Mouse (Mus musculus): Measurements from ENCODE around the gene Cwf19l1.

Cwf19l1 gene

DNA sequence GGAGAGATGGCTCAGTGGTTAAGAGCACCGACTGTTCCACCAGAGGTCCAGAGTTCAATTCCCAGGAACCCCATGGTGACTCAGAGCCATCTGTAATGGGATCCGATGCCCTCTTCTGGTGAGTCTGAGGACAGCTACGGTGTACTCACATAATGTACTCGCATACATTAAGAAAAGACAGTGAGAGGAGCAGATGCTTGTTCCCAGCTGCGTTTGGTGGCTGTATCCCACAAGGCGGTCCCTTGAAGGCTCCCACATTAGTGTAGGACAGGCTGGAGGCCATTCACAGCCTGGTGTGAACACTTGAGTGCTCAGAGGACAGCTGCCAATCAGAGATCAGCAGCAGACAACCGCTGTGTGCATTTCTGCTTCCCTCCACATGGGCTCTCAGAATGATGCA lies 24.0 kb downstream of the Cwf19l1 start:
- DNase-seq (ENCODE audit: low read depth), result peak; percentile 10

DNA sequence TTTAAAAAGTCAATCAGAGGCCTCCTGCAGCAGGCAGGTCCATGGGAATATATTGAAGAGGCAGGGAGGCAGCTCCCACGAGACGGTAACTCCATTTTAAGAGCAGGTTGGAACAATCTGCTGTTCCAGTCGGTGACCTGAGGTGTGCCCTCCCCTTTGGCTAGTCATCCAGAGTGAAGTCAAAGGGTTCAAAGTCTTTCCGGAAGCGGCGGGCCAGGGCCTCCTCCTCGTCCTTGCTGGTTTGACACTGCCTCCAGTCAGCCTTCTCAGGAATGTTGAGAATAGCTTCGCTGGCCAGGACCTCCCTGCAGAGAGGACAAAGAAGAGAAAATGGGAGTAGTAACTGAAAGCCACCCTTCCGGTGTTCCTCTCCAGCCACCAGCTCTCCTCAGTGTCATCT lies 25.3 kb downstream of the Cwf19l1 start:
- no peak for DNase-seq (ENCODE audit: low read depth)

- no peak for DNase-seq (ENCODE audit: low read depth)
These were observed 26.7 kb downstream of the Cwf19l1 start for GRCm38 (mm10) chr19:44108996-44109395.

DNA sequence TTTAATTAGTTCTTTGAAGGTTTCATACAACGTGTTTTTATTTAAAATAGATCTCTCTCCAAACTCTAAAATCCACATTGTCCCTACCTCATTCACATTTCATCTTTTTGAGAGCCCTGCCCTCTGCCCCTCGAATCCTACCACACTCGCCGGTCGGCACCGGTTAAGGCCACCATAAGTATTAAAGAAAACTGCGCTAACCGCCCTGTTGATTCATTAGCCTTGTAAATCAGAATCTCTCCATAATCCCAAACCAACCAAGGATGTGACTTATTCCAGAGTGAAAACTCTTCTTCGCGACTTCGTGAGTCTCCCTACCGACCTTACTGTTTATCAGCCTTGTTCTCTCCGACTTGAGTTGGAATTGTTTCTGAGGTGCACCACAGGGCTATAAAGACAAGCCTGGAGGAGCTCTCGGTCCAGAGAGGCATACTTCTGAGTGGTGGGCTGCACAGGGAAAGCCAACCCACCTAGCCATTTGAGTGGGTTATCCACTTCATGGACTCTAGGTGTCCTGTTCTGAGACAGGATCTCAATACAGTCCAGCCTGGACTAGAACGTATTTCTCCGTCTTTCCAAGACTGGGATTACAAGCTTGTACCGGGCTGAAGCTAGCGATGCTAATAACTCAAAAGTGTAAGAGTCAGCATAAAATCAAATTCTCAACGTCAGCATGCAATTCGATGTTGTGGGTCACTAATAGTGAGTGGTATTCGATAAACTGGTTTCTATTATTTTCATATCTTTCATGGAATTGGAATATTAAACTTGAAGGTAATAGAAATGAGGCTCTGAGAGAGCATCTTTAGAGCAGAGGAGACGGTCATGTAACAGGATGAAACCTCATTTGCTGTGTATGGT lies 27.8 kb downstream of the Cwf19l1 start:
- DNase-seq (ENCODE audit: low read depth), result peak; percentile 22

DNA sequence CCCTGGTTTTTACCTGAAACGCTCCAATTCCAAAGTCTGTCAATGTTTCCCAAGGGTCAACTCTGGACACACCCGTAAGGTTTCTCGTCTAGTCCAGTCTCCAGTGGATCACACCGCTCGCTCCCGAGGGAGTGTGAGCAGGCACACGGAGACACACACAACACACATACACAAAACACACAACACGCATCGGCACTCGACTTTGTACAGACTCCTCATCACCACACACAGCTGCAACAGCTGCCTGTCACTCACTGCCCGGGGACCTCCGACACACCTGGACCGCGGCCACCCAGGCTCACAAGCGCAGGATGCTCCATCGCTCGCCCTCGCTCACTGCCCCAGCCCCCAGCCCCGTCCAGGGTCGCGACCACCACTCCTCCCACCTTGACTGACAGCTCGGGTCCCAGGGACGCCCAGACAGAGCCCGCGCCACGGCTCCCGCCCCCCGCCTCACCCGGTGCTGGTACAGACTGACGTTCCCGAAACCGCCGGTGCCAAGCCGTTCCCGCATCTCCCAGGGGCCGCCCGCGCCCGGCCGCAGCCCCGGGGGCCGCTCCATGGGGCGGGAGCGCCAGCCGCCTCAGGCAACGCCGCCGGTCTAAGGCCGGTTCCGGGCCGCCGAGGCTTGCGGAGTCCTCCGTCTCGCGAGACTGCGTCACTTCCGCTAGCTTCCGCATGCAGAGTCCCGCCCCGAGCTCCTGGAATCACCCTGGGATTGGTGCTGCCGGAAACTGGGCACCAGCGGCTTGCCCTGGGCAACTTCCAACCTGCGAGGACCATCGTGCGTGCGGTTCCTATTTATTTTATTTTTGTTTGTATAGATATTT lies 28.6 kb downstream of the Cwf19l1 start, which contains the start of gene Chuk:
Gene Chuk, minus strand, starts transcription at position 650 of the 830 bp plus-strand sequence.
- DNase-seq (ENCODE audit: low read depth), result peak; percentile 94

GRCm38 (mm10) chr19:44104393-44104792 lies 31.3 kb downstream of the Cwf19l1 start:
- DNase-seq (ENCODE audit: low read depth), result no peak

DNA sequence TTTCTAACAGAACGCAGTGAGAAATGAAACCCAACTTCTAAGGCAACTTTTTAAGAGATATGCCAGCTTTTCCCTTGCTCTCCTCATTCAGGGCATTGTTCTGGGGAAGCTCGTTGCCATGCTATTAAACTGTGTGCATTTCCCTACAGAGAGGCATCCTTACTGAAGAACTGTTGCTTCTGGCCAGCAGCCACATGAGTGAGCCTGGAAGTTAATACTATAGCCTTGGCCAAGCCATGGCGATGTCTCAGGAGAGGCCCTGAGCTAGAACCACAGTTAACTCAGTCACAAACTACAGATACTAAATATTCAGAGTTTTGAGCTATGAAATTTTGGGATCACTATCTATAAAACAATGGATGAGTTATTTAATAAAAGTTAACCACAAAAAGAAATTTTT lies 32.7 kb downstream of the Cwf19l1 start:
- DNase-seq (ENCODE audit: low read depth), result no peak

DNA sequence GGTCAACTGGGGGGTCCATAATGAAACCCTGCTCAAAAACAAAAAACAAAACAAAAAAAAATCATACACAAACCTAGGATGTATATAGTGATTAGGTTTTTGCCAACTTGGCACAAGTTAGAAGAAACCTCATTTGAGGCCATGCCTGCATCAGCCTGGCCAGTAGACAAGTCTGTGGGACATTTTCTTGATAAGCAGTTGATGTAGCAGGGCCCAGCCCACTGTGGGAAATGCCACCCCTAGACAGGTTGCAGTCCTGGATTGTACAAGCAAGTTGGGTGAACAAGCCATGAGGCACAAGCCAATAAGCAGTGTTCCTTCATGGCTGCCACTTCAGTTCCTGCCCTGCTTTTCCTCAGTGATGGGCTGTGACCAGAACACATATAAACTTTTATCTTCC lies 34.8 kb downstream of the Cwf19l1 start:
- no peak for DNase-seq (ENCODE audit: low read depth)

- no peak for DNase-seq (ENCODE audit: low read depth)
These were observed 49.4 kb downstream of the Cwf19l1 start for GRCm38 (mm10) chr19:44086278-44086677.

DNA sequence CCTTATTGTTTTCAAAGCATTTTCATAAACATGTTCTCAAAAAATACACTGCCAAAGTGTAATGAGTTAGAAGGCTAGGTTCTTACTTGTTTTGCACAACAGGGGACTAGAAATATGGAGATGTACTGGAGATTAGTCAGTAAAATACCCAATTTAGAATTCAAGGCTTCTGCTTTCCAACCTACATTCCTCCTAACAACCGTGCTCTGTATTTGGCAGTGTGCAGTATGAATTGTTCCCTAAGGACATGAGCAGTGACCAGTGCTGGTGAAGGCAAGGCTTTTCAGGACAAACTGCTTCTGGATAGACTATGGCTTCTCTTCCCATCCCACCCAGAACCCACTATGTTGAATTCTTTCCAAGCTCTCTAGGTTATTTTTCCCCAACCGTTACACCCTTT lies 54.8 kb downstream of the Cwf19l1 start:
- no peak for DNase-seq (ENCODE audit: low read depth)

DNA sequence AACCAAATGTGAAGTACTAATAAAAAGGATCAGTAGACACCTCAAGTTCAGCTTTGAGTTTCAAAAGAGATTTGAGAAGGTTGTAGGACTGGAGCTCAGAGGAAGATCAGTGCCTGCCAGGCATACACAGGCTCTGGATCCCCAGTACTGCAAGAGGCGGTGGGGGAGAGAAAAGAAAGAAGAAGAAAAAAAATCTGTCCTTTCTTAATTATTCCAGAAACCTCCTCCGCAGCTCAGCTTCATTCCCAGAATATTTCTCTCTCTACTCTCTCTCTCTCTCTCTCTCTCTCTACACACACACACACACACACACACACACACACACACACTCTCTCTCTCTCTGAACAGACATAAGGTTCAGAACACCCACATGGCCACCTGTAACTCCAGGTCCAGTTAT lies 55.7 kb downstream of the Cwf19l1 start:
- no peak for DNase-seq (ENCODE audit: low read depth)

DNA sequence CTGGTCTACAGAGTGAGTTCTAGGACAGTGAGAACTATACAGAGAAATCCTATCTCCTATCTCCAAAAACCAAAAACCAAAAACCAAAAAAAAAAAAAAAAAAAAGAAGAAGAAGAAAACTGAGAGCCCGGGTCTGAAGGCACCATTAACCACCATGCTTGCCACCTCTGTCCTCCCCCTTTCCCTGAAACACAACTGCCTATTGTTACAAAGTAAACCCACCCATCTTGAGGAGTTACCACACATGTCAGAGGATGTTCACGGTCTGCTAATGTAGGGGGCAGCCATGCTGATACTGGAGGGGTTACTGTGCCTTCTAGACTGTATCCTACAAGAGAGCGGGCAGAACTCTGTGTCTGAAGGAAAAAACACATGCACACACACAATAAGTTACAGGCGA lies 58.7 kb downstream of the Cwf19l1 start:
- DNase-seq (ENCODE audit: low read depth), result no peak

DNA sequence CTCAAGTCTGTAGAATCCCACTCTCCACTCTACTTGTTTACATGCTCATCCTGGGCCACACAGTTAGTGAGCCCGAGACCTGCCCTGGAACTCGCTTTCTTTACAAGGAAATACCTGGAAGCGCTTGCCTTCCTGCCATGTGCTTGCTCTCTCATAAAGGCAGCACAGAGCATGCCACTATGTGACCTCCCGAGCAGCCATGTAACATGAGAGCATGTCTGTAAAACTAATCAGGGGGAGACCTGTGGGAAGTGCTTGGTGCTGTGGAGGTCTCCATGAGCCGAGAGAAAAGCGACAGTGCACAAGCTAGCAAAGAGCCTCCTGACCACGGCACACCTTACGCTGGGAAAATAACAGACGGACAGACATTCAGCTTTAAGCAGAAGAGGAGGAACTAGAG lies 59.2 kb downstream of the Cwf19l1 start:
- DNase-seq (ENCODE audit: low read depth), result no peak

- no peak for DNase-seq (ENCODE audit: low read depth)
These were observed 60.7 kb downstream of the Cwf19l1 start for GRCm38 (mm10) chr19:44074986-44075385.

- no peak for DNase-seq (ENCODE audit: low read depth)
These were observed 64.5 kb downstream of the Cwf19l1 start for GRCm38 (mm10) chr19:44071166-44071565.

DNA sequence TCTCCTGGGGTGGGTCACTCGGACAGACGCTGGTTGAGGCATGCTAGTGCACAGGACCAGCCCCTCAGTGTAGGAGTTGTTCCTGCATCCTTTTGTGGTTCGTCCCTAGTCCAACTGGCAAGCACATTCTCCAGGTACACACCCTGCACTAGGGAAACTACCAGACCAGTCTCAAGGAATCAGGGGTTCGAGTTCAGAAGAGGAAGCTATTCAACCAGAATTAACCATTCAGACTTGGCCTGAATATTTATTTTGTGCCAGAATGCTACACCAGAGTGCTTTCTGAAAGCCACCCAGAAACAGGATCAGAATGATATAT lies 65.8 kb downstream of the Cwf19l1 start:
- no peak for DNase-seq (ENCODE audit: low read depth)

- peak; percentile 81 for DNase-seq (ENCODE audit: low read depth)
These were observed 66.4 kb downstream of the Cwf19l1 start, which contains the start of gene Erlin1 for GRCm38 (mm10) chr19:44069121-44069913. Gene Erlin1 (minus strand): TSS chr19:44069785.

DNA sequence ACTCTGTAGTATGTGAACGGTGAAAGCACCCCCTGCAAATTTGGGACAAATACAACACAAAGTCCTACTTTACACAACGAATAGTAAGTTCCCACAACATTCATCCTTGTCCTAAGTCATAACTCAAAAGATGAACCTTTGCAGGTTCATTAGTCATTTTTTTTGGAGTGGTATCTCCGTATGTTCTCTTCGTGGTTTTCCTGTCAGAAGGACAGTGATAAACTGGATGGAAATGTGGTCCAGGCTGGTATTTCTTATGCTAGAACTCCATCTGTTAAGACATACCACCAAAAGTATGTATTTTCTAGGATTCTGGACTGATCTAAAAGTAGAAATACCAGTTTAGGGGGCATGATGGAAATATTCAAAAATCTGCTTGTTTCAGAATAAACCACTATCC lies 67.4 kb downstream of the Cwf19l1 start:
- DNase-seq (ENCODE audit: low read depth), result no peak

DNA sequence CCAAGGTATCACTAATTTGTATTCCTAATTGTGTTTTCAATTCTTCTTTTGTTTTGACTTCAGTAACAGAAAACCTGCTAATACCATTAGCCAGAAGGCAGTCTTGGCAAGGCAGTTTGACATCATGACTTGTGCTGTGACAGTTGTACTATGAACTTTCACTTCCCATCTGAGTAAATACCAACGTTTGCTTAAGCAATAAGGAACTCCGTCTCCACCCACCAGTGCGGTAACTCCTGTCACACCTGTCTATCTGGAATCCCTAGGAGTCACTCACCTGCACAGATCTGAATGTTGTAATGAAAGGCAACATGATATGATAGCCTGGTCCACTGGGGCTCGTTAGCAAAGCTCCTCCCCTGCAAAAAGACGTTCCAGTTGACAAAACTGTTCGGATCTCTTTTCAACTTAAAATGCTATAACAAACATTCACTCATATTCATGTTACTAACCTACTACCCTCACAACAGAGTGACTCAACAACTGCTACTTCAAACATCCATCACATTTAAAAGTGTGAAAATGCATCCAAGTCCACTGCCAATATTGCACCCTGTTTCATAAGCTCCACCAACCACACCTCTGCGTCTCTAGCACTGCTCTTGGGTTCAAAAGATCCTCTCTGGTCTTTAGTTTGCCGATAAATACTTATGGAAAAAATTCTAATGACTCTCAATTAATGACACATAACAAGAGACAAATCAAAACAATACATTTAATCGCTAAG lies 68.2 kb downstream of the Cwf19l1 start:
- no peak for DNase-seq (ENCODE audit: low read depth)

DNA sequence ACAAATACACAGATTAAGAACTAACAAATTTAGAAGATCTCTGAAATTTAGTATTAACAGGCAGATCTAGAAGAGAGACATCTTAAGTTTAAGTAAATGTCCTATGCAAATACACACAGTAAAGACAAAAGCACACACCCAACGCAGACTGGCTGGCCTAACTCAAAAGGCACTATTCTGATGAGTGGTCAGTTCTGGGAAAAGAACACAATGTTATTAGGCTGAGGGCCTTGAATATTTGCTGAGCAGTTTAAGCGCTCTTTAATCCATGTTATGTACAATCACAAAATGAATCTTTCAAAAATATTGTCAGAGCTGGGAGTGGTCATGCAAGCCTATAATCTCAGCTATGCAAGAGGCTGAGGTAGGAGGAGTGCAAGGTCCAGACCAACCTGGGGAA lies 70.9 kb downstream of the Cwf19l1 start:
- no peak for DNase-seq (ENCODE audit: low read depth)

- no peak for DNase-seq (ENCODE audit: low read depth)
These were observed 71.9 kb downstream of the Cwf19l1 start for GRCm38 (mm10) chr19:44063773-44064172.

- DNase-seq (ENCODE audit: low read depth), result no peak
These were observed 75.5 kb downstream of the Cwf19l1 start for GRCm38 (mm10) chr19:44060226-44060625.

Data from naive thymus-derived CD4-positive, alpha-beta T cell, adult 2 months (primary cell).